Mouse (Mus musculus): ENCODE data around the gene Hectd2. TPM values are rescaled to one million over a fixed set of nuclear protein-coding genes. Genes with fewer than 3 reads are reported as not detected.
A peak's percentile ranks its signal among the peaks of the same experiment; 100 is the strongest.

The Hectd2 gene
- polyA plus RNA-seq, 1 experiment from 2014 or later = 3.2 TPM

DNA sequence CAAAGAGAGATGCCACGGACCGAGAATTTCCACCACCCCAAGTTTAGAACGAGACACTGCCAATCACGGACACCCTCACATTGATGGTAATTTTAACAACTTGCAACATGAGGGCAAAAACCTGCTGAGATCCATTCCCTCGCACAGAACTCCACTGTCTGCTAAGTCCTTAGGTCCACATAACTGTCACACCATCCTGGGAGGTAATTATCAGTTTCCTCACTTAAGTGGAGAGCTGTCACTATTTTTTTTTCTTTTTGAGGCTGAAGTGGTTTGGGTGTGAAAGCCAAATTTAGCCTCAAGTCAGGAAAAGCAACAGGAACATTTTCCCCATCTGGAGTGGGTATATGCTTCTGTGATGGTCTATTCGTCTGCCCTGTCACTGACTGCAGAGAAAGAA is 110.0 kb downstream of the Hectd2 start:
- H3K9ac ChIP-seq (replicated peaks; ENCODE audit: low read length) = no peak overlapping the region
- no peaks in the 10 kb centered on the region for H3K36me3 ChIP-seq (replicated peaks; ENCODE audit: control insufficient read depth, insufficient read depth, low read depth, low read length)
- ATAC-seq (replicated peaks; ENCODE audit: insufficient number of reproducible peaks, low FRiP score, low TSS enrichment, low read depth) (no peak), DNase-seq (ENCODE audit: low spot score) (no peak)
- no peaks in the 10 kb centered on the region for H3K4me1 ChIP-seq (ENCODE audit: control insufficient read depth, insufficient read depth, low read length)
- WGBS = 69% methylated on average over 6 of the region's 6 CpGs
- H3K9me3 ChIP-seq (replicated peaks; ENCODE audit: control insufficient read depth, low read length) = no peaks in the 10 kb centered on the region
- H3K4me2 ChIP-seq (ENCODE audit: low read depth, low read length) = no peak overlapping the region
- H3K27ac ChIP-seq (replicated peaks; ENCODE audit: low read depth, low read length) = no peak overlapping the region
- no peaks in the 10 kb centered on the region for H3K27me3 ChIP-seq (ENCODE audit: control insufficient read depth, insufficient read depth, low read length)
- no peak overlapping the region for H3K4me3 ChIP-seq (ENCODE audit: low read depth, low read length)

DNA sequence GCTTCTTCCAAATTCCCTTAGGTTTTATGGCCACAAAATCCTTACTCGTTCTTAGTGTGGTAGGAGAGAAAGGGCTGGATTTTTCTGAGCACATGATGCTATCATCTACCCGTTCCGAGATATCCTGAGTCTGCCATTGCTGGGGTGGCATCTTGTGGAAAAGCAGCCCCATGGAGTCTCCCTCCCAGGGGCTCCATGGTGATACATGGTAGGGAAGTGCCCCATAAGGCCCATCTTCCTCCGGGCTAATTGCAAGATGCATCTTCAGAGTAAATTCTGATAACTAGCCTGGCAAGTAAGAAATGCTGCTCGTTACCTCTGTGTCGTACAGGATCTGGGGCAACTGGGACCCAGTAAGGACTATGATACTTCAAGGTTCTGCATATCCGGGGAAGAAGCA is 110.8 kb downstream of the Hectd2 start:
- 92% methylated on average over 7 of the region's 7 CpGs for WGBS
- Histone ChIP-seq H3K27me3 (ENCODE audit: control insufficient read depth, insufficient read depth, low read length) (no peaks in the 10 kb centered on the region), H3K36me3 (replicated peaks; ENCODE audit: control insufficient read depth, insufficient read depth, low read depth, low read length) (no peaks in the 10 kb centered on the region), H3K27ac (replicated peaks; ENCODE audit: low read depth, low read length) (no peak overlapping the region), H3K4me3 (ENCODE audit: low read depth, low read length) (no peak overlapping the region), H3K9ac (replicated peaks; ENCODE audit: low read length) (no peak overlapping the region), H3K4me2 (ENCODE audit: low read depth, low read length) (no peak overlapping the region), H3K9me3 (replicated peaks; ENCODE audit: control insufficient read depth, low read length) (no peaks in the 10 kb centered on the region), H3K4me1 (ENCODE audit: control insufficient read depth, insufficient read depth, low read length) (no peaks in the 10 kb centered on the region)
- DNase-seq (ENCODE audit: low spot score) = no peak
- no peak for ATAC-seq (replicated peaks; ENCODE audit: insufficient number of reproducible peaks, low FRiP score, low TSS enrichment, low read depth)

DNA sequence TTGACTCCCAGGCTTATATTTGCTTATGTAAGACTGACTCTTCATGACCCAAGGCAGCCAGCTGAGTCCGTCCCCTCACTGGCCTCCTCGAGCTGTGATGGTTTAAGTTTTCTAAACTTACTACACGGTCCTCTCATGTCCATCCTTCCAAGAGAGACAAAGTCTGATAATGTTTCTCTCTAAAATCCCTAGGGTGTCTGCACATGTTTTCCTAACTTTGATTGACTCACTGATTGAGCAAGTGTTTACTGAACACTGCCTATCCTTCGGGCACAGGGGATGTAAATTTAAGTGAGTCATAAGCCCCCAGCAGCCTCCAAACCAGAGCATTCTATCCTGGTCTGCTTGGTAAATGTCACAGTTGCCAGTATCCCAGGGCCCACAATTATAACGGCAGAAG is 111.2 kb downstream of the Hectd2 start:
- Histone ChIP-seq H3K4me3 (ENCODE audit: low read depth, low read length) (no peak overlapping the region), H3K36me3 (replicated peaks; ENCODE audit: control insufficient read depth, insufficient read depth, low read depth, low read length) (no peaks in the 10 kb centered on the region), H3K9me3 (replicated peaks; ENCODE audit: control insufficient read depth, low read length) (no peaks in the 10 kb centered on the region), H3K27ac (replicated peaks; ENCODE audit: low read depth, low read length) (no peak overlapping the region), H3K4me1 (ENCODE audit: control insufficient read depth, insufficient read depth, low read length) (no peaks in the 10 kb centered on the region), H3K9ac (replicated peaks; ENCODE audit: low read length) (no peak overlapping the region), H3K27me3 (ENCODE audit: control insufficient read depth, insufficient read depth, low read length) (no peaks in the 10 kb centered on the region), H3K4me2 (ENCODE audit: low read depth, low read length) (no peak overlapping the region)
- DNase-seq (ENCODE audit: low spot score) (no peak), ATAC-seq (replicated peaks; ENCODE audit: insufficient number of reproducible peaks, low FRiP score, low TSS enrichment, low read depth) (no peak)
- WGBS = 46% methylated on average over 5 of the region's 5 CpGs

DNA sequence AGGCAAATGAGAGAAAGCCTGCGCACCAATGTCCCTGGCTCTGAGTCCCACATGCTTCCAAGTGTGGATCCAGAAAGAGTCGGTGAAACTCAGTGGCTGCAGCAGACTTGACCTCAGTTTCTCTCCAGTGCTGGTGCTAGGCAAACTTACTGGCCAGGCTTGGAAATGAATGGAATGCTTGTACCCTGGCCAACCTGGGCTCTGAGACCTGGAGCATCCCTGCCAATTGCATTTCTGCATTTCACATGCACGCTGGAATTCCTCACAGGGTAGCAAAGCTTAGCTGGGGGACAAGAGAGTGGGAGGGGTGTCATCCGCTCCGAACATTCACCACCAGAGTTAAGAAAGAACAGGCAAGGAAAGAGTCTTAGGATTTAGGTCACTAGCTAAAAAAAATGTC is 112.0 kb downstream of the Hectd2 start:
- Histone ChIP-seq H3K27me3 (ENCODE audit: control insufficient read depth, insufficient read depth, low read length) (no peaks in the 10 kb centered on the region), H3K4me3 (ENCODE audit: low read depth, low read length) (no peak overlapping the region), H3K27ac (replicated peaks; ENCODE audit: low read depth, low read length) (no peak overlapping the region), H3K4me1 (ENCODE audit: control insufficient read depth, insufficient read depth, low read length) (no peaks in the 10 kb centered on the region), H3K9ac (replicated peaks; ENCODE audit: low read length) (no peak overlapping the region), H3K36me3 (replicated peaks; ENCODE audit: control insufficient read depth, insufficient read depth, low read depth, low read length) (no peaks in the 10 kb centered on the region), H3K4me2 (ENCODE audit: low read depth, low read length) (no peak overlapping the region), H3K9me3 (replicated peaks; ENCODE audit: control insufficient read depth, low read length) (no peaks in the 10 kb centered on the region)
- ATAC-seq (replicated peaks; ENCODE audit: insufficient number of reproducible peaks, low FRiP score, low TSS enrichment, low read depth) (no peak), DNase-seq (ENCODE audit: low spot score) (no peak)
- WGBS = 88% methylated on average over 5 of the region's 5 CpGs

DNA sequence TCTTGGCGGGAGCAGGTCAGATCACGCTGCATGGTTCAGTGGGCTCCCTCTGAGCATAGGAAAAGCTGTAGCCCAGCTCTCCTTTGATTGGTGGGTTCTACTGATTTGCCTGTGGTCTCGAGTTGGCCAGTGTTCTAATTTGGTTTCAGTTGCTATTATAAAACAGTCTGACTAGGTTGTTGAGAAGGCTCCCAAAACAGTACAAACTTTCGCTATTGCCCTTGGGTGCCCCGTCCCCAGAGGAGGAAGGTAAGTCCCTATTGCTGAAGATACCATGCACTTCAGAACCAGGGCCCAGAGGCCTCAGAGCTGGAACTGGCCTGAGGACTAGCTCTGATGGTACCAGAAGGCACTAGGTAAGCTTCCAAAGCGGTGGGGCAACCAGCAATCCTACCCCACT is 112.9 kb downstream of the Hectd2 start:
- WGBS = 85% methylated on average over 6 of the region's 6 CpGs
- H3K4me2 ChIP-seq (ENCODE audit: low read depth, low read length) = no peak overlapping the region
- no peak for DNase-seq (ENCODE audit: low spot score)

DNA sequence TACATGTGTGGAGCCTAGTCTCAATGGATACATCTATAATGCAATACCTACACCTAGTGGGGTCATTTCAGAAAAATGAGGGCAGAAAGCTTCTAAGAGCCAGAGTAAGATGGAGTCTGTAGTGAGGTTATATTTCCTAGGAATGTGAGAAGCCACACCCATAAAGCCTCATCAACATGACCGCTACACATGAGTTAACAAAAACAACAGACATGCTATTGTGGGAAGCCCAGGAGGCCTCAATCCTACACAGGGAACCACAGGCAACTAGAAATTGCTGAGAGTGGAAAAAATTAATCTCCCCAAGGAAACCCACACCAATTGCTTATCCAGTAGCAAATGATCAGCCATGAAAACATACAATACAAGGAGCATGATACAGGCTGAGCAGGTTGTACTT is 113.7 kb downstream of the Hectd2 start:
- DNase-seq (ENCODE audit: low spot score) (no peak), ATAC-seq (replicated peaks; ENCODE audit: insufficient number of reproducible peaks, low FRiP score, low TSS enrichment, low read depth) (no peak)
- Histone ChIP-seq H3K9me3 (replicated peaks; ENCODE audit: control insufficient read depth, low read length) (no peaks in the 10 kb centered on the region), H3K36me3 (replicated peaks; ENCODE audit: control insufficient read depth, insufficient read depth, low read depth, low read length) (no peaks in the 10 kb centered on the region), H3K9ac (replicated peaks; ENCODE audit: low read length) (no peak overlapping the region), H3K4me2 (ENCODE audit: low read depth, low read length) (no peak overlapping the region), H3K27ac (replicated peaks; ENCODE audit: low read depth, low read length) (no peak overlapping the region), H3K27me3 (ENCODE audit: control insufficient read depth, insufficient read depth, low read length) (no peaks in the 10 kb centered on the region), H3K4me3 (ENCODE audit: low read depth, low read length) (no peak overlapping the region), H3K4me1 (ENCODE audit: control insufficient read depth, insufficient read depth, low read length) (no peaks in the 10 kb centered on the region)
- WGBS = 62% methylated on average over 1 of the region's 1 CpGs

More for the DNA sequence above, 112.9 kb downstream of the Hectd2 start:
- Histone ChIP-seq H3K36me3 (replicated peaks; ENCODE audit: control insufficient read depth, insufficient read depth, low read depth, low read length) (no peaks in the 10 kb centered on the region), H3K9me3 (replicated peaks; ENCODE audit: control insufficient read depth, low read length) (no peaks in the 10 kb centered on the region), H3K27me3 (ENCODE audit: control insufficient read depth, insufficient read depth, low read length) (no peaks in the 10 kb centered on the region), H3K4me3 (ENCODE audit: low read depth, low read length) (no peak overlapping the region), H3K9ac (replicated peaks; ENCODE audit: low read length) (no peak overlapping the region), H3K4me1 (ENCODE audit: control insufficient read depth, insufficient read depth, low read length) (no peaks in the 10 kb centered on the region), H3K27ac (replicated peaks; ENCODE audit: low read depth, low read length) (no peak overlapping the region)
- no peak for ATAC-seq (replicated peaks; ENCODE audit: insufficient number of reproducible peaks, low FRiP score, low TSS enrichment, low read depth)

DNA sequence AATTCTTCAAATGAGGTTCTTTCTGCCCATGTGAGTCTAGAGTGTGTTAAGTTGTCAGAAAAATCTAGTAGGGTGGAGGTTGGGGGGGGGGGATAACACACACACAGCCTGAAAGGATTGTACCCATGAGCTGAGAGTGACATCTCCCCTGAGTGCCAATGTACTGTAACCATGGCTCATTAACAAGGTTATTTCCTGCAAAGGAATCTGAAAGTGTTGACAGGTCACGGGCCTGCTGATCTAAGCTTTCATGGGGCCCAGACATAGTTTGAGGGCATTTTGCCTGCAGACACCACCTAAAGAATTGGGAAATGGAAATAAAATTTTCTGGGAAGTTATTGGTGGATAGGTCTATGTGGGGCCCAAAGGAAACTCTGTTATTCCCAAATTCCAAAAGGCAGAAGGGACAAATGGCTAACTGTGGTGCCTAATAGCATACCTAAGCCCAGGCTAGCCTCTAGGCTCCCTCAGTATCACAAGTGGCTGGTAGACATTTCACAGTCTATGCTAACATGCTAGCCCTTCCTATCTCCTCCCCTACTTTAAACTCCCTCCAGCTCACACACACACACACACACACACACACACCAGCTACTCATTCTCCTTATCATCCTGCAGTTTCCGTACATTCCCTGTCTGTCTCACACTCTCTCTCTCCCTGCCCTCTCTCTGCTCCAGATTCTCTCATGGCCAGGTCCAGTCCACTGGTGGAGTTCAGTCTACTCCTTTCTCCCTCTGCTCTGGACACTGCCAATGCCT is 114.6 kb downstream of the Hectd2 start:
- Histone ChIP-seq H3K4me1 (ENCODE audit: control insufficient read depth, insufficient read depth, low read length) (no peaks in the 10 kb centered on the region), H3K9ac (replicated peaks; ENCODE audit: low read length) (no peak overlapping the region), H3K4me2 (ENCODE audit: low read depth, low read length) (no peak overlapping the region), H3K9me3 (replicated peaks; ENCODE audit: control insufficient read depth, low read length) (no peaks in the 10 kb centered on the region), H3K4me3 (ENCODE audit: low read depth, low read length) (no peak overlapping the region), H3K27ac (replicated peaks; ENCODE audit: low read depth, low read length) (no peak overlapping the region), H3K36me3 (replicated peaks; ENCODE audit: control insufficient read depth, insufficient read depth, low read depth, low read length) (no peaks in the 10 kb centered on the region), H3K27me3 (ENCODE audit: control insufficient read depth, insufficient read depth, low read length) (no peaks in the 10 kb centered on the region)
- DNase-seq (ENCODE audit: low spot score) = no peak
- 0 out of 2 replicates have a peak, but pooled peaks have one; percentile 5 for ATAC-seq (replicated peaks; ENCODE audit: insufficient number of reproducible peaks, low FRiP score, low TSS enrichment, low read depth)
- WGBS = 71% methylated on average over 2 of the region's 2 CpGs

DNA sequence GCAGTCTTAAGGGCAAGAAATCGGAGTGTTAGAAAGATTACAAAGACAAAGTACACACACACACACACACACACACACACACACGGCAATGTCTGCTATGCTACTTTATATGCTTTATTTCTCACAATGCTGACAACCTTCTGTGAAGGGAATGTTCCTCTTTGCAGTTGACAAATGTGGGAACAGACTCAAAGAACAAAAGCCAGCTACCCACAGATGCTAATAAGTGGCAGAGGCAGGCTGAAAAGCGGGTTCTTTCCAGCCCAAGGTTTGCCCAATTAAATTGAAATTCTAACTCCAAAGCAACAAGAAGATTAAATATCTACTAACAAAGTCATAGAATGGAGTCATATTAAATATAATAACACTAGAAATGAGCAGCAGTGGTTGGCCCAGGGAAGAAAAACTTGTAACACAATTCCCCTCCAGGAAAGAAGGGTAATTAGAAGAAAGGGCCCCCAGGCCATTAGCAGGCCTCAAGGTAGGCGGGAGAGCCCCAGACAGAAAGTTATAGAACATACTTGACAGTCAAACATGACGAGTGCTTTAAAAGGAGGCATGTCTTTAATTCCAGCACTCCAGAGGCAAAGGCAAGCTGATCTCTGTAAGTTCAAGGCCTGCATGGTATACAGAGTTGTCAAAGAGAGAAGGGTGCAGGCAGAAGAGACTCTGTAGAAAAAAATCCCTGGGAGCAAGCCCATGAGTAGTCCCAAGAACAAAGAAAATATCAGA is 115.4 kb downstream of the Hectd2 start:
- H3K4me2 ChIP-seq (ENCODE audit: low read depth, low read length) = no peak overlapping the region
- WGBS = 45% methylated on average over 5 of the region's 5 CpGs
- H3K9me3 ChIP-seq (replicated peaks; ENCODE audit: control insufficient read depth, low read length) = no peaks in the 10 kb centered on the region
- no peaks in the 10 kb centered on the region for H3K27me3 ChIP-seq (ENCODE audit: control insufficient read depth, insufficient read depth, low read length)
- ATAC-seq (replicated peaks; ENCODE audit: insufficient number of reproducible peaks, low FRiP score, low TSS enrichment, low read depth) (no peak), DNase-seq (ENCODE audit: low spot score) (peak; percentile 43)
- H3K36me3 ChIP-seq (replicated peaks; ENCODE audit: control insufficient read depth, insufficient read depth, low read depth, low read length) = no peaks in the 10 kb centered on the region
- H3K4me1 ChIP-seq (ENCODE audit: control insufficient read depth, insufficient read depth, low read length) = no peaks in the 10 kb centered on the region
- H3K9ac ChIP-seq (replicated peaks; ENCODE audit: low read length) = no peak overlapping the region
- no peak overlapping the region for H3K4me3 ChIP-seq (ENCODE audit: low read depth, low read length)
- no peak overlapping the region for H3K27ac ChIP-seq (replicated peaks; ENCODE audit: low read depth, low read length)
